Mouse (Mus musculus): ENCODE data around the gene Sez6l2. TPM values are rescaled to one million over a fixed set of nuclear protein-coding genes. Genes with fewer than 3 reads are reported as not detected.
A peak's percentile ranks its signal among the peaks of the same experiment; 100 is the strongest.
"Not testable (repeated sequence)": the region's sequence is repeated elsewhere in the genome, so short reads cannot be mapped to it uniquely, and the experiment has no call there.

The Sez6l2 gene
- 100 to 1,000 TPM; 421 to 427 TPM for total RNA-seq (2021)
- long read RNA-seq, experiment 1, transcript Sez6l2-203 (17 exons, 3,732 nt), result major isoform, 58 of 242 reads
- long read RNA-seq, experiment 1, transcript Sez6l2-202 (18 exons, 3,595 nt), result minor isoform, 51 of 242 reads
- long read RNA-seq, experiment 1, partial matches to known transcripts, result 89 of 242 reads
- long read RNA-seq, experiment 1, other reads (novel, unspliced or antisense), result 40 of 242 reads
- long read RNA-seq, experiment 2, transcript Sez6l2-203 (17 exons, 3,732 nt), result minor isoform, 42 of 219 reads
- long read RNA-seq, experiment 2, transcript Sez6l2-202 (18 exons, 3,595 nt), result major isoform, 49 of 219 reads
- long read RNA-seq, experiment 2, partial matches to known transcripts, result 88 of 219 reads
- long read RNA-seq, experiment 2, other reads (novel, unspliced or antisense), result 39 of 219 reads

DNA sequence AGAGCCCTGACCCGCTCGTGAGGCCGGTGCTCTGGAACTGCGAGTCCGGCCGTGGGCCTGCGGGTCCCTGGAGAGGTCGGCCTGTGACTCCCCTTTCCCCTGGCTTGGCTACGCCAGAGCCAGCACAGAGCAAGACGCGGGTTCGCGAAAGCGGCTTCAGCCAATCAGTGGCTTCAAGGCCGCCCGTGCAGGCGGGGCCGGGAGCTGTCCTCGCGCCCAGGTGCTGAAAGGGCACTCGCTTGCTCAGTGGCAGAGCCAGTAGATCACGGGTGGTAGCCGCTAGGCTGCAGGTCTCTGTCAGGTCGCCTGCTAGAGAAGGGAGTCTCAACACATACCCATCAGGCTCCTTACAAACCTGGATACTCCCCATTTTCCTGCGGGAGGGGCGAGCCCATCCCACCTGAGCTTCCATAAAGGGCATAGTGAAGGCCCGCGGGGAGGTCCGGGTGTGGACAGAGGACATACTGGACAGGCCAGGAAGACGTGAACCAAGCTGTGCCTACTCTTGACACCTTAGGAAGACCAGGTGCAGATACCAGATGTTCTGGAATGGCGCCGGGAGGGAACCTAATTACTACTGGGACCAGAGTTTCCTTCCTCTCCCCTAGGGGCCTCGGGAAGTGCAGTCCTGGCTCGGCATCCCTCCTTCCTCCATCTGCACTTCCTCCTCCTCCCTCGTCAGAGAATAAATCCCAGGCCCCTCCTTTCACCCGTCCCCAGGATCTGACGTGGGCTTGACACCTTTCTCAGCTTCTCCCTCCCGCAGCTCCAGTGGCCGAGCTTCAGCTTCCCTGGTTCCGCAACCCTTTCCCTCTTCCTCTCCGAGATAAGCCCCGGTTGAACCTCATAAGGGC is at the start of gene Sez6l2:
Sez6l2 (plus strand) TSS at position 771 of the 854 bp plus-strand sequence.
- Histone ChIP-seq H3K4me3 (peak within 1 kb of the TSS; percentile 79), H3K27ac (peak within 1 kb of the TSS; percentile 93)
- DNase-seq (ENCODE audit: extremely low spot score in 1 of 2, low spot score in 2 of 2), result peak; percentile 82 to 83
- TF ChIP-seq CTCF (IDR thresholded peaks at IDR 0.05), result no peak
- intact Hi-C loops (cut with DNase I), result loop anchor here (2.0 to 10.0 kb wide), 4 partner anchors 65 to 152 kb away; partner anchors contain the start of genes Maz and Taok2

GRCm38 (mm10) chr7:126905590-126905989 is 44.8 kb upstream of the Sez6l2 start:
- no peak for DNase-seq (ENCODE audit: extremely low spot score in 1 of 2, low spot score in 2 of 2)
- TF ChIP-seq CTCF (IDR thresholded peaks at IDR 0.05), result no peak
- intact Hi-C loops (cut with DNase I), result no loop called here
- H3K4me3 ChIP-seq, result no peak overlapping the region
- no peak overlapping the region for H3K27ac ChIP-seq

DNA sequence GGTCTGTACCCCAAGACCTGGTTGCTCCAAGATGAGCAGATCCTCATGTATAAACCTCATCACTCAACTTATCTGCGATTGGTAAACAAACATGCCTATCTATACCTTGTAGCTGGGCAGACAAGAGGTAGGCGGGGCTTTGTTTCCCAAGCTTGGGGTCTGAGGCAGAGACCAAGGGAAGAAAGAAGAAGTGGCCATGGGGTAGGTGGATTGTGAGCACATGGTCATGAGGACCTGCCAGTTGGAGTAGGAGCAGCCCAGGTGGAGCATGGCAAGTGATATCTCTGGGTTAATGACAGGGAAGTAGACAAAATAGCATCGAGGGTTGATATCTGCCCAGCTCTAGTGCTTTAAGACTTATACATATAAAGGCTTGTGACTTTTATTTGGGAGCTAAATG is 35.5 kb upstream of the Sez6l2 start:
- Histone ChIP-seq H3K4me3 (no peak overlapping the region), H3K27ac (no peak overlapping the region)
- no peak for TF ChIP-seq CTCF (IDR thresholded peaks at IDR 0.05)
- intact Hi-C loops (cut with DNase I), result no loop called here
- no peak for DNase-seq (ENCODE audit: extremely low spot score in 1 of 2, low spot score in 2 of 2)

GRCm38 (mm10) chr7:126918356-126918755 is 32.0 kb upstream of the Sez6l2 start:
- H3K4me3 ChIP-seq; H3K27ac ChIP-seq; DNase-seq (ENCODE audit: extremely low spot score in 1 of 2, low spot score in 2 of 2); intact Hi-C loops (cut with DNase I): not testable (repeated sequence)

- no peak for TF ChIP-seq CTCF (IDR thresholded peaks at IDR 0.05)
- no peak overlapping the region for H3K4me3 ChIP-seq
- no peak overlapping the region for H3K27ac ChIP-seq
- intact Hi-C loops (cut with DNase I), result no loop called here
- no peak for DNase-seq (ENCODE audit: extremely low spot score in 1 of 2, low spot score in 2 of 2)
Measured at GRCm38 (mm10) chr7:126919973-126920372, 30.4 kb upstream of the Sez6l2 start.

GRCm38 (mm10) chr7:126921563-126921962 is 28.8 kb upstream of the Sez6l2 start:
- DNase-seq (ENCODE audit: extremely low spot score in 1 of 2, low spot score in 2 of 2), result no peak
- intact Hi-C loops (cut with DNase I), result no loop called here
- TF ChIP-seq CTCF (IDR thresholded peaks at IDR 0.05), result no peak
- no peak overlapping the region for H3K27ac ChIP-seq
- H3K4me3 ChIP-seq, result no peak overlapping the region

GRCm38 (mm10) chr7:126922624-126923060 is 27.7 kb upstream of the Sez6l2 start, which contains the start of gene Tmem219:
Gene Tmem219 (minus strand): TSS chr7:126922917.
- intact Hi-C loops (cut with DNase I), result no loop called here
- Histone ChIP-seq H3K27ac (peak within 1 kb of the TSS; percentile 77), H3K4me3 (no peak within 1 kb of the TSS)
- no peak for DNase-seq (ENCODE audit: extremely low spot score in 1 of 2, low spot score in 2 of 2)
- no peak for TF ChIP-seq CTCF (IDR thresholded peaks at IDR 0.05)

GRCm38 (mm10) chr7:126923999-126924398 is 26.4 kb upstream of the Sez6l2 start:
- intact Hi-C loops (cut with DNase I), result no loop called here
- no peak overlapping the region for H3K4me3 ChIP-seq
- DNase-seq (ENCODE audit: extremely low spot score in 1 of 2, low spot score in 2 of 2), result no peak
- TF ChIP-seq CTCF (IDR thresholded peaks at IDR 0.05), result no peak
- H3K27ac ChIP-seq, result peak overlapping the region; percentile 77

- Histone ChIP-seq H3K27ac (no peak overlapping the region), H3K4me3 (no peak overlapping the region)
- TF ChIP-seq CTCF (IDR thresholded peaks at IDR 0.05), result no peak
- DNase-seq (ENCODE audit: extremely low spot score in 1 of 2, low spot score in 2 of 2), result no peak
- intact Hi-C loops (cut with DNase I), result loop anchor here (5.0 kb wide), 1 partner anchor 44 kb away; the partner anchor contains the start of gene Taok2
Measured at GRCm38 (mm10) chr7:126926299-126926698, 24.1 kb upstream of the Sez6l2 start.

DNA sequence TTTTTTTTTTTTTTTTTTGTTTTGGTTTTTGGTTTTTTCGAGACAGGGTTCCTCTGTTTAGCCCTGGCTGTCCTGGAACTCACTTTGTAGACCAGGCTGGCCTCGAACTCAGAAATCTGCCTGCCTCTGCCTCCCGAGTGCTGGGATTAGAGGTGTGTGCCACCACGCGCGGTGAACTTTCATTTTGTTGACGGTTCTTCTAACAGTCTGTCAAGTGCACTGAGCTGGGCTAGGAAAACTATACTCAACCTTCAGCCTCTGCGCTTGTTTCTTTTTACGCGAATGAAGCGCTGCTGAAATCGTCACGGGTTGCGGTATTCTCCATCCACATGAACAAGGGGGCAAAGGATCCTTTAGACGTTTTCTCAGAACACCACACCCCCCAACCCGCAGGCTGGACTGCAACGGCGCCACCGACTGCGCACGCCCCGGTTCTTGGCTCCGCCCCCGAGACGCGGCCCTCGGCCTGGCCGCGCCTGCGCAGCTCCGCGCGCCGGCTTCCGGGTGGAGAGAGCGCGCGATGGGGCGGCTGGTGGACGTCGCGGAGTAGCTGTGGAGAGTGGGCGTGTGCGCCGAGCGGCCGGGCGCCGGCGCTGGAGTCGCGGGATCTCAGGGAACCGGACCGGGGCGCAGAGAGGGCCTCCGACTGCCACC is 21.9 kb upstream of the Sez6l2 start, which contains the start of gene Kctd13:
Kctd13 (plus strand) TSS at position 496 of the 654 bp plus-strand sequence.
- Histone ChIP-seq H3K27ac (peak within 1 kb of the TSS; percentile 80), H3K4me3 (peak within 1 kb of the TSS; percentile 95)
- TF ChIP-seq CTCF (IDR thresholded peaks at IDR 0.05), result no peak
- DNase-seq (ENCODE audit: extremely low spot score in 1 of 2, low spot score in 2 of 2), result peak; percentile 93 to 94
- intact Hi-C loops (cut with DNase I), result loop anchor here (5.0 kb wide), 1 partner anchor 46 kb away; the partner anchor contains the start of gene Taok2

- intact Hi-C loops (cut with DNase I), result loop anchor here (5.0 kb wide), 1 partner anchor 47 kb away; the partner anchor contains the start of gene Taok2
- Histone ChIP-seq H3K27ac (peak overlapping the region; percentile 80), H3K4me3 (peak overlapping the region; percentile 95)
- TF ChIP-seq CTCF (IDR thresholded peaks at IDR 0.05), result no peak
- DNase-seq (ENCODE audit: extremely low spot score in 1 of 2, low spot score in 2 of 2), result no peak
Measured at GRCm38 (mm10) chr7:126929046-126929445, 21.3 kb upstream of the Sez6l2 start.

Data from left cerebral cortex, adult 2 months (tissue).